Mouse (Mus musculus) lung, embryonic 14.5 days (tissue): Measurements from ENCODE around the gene March11. TPM values are rescaled to one million over a fixed set of nuclear protein-coding genes. Genes with fewer than 3 reads are reported as not detected.

Experiments used
- ATAC-seq: fragments of 200-750 bp; cut with Nextera tagmentation; 2 replicates; pipeline ENCODE4 v1.8.0; 2017; ENCODE audit warnings: mild to moderate bottlenecking, moderate TSS enrichment, moderate library complexity; ENCODE audit not compliant: insufficient read depth
- DNase-seq: peaks from one replicate; pipeline ENCODE4 v3.0.0-alpha.2; 2015
- H3K27ac ChIP-seq: fragments of 300-500 bp; sonication (generic); 2 replicates; pipeline ENCODE4 v1.5.1; 2014; ENCODE audit warnings: low read depth, mild to moderate bottlenecking, moderate library complexity
- H3K27me3 ChIP-seq: fragments of 300-500 bp; sonication (generic); 2 replicates; pipeline ENCODE4 v1.6.1; 2014; ENCODE audit warnings: low read length, control low read depth; ENCODE audit not compliant: insufficient read depth
- H3K36me3 ChIP-seq: fragments of 300-500 bp; sonication (generic); 2 replicates; pipeline ENCODE4 v1.6.1; 2014; ENCODE audit warnings: control low read depth; ENCODE audit not compliant: insufficient read depth
- H3K4me1 ChIP-seq: fragments of 300-500 bp; sonication (generic); 2 replicates; pipeline ENCODE4 v1.6.1; 2014; ENCODE audit warnings: antibody characterized with exemption, control low read depth; ENCODE audit not compliant: insufficient read depth
- H3K4me2 ChIP-seq: fragments of 300-500 bp; sonication (generic); 2 replicates; pipeline ENCODE4 v1.6.1; 2014; ENCODE audit warnings: mild to moderate bottlenecking
- H3K4me3 ChIP-seq: fragments of 300-500 bp; sonication (generic); 2 replicates; pipeline ENCODE4 v1.5.1; 2014; ENCODE audit warnings: low read depth, low read length
- H3K9ac ChIP-seq: fragments of 300-500 bp; sonication (generic); 2 replicates; pipeline ENCODE4 v1.6.1; 2014
- H3K9me3 ChIP-seq: fragments of 300-500 bp; sonication (generic); 2 replicates; pipeline ENCODE4 v1.6.1; 2016; ENCODE audit warnings: low read depth, low read length, control low read depth
- CTCF ChIP-seq: IDR thresholded peaks from 2 replicates; pipeline ENCODE4 v1.5.1; 2016; ENCODE audit warnings: antibody characterized with exemption, low read depth
- WGBS: fragments of 180-500 bp; shearing (Covaris S2); extraction: QIAGEN DNeasy Blood & Tissue Kit; methylation state at CpG from one replicate; pipeline ENCODE4 v1.1.7; 2014; 5-methylcytosine and 5-hydroxymethylcytosine counted together
- polyA plus RNA-seq: library from polyadenylated mRNA; unstranded; fragments of >200 nt; fragmentation: Nextera tagmentation; extraction: Ambion mirVana; gene quantifications from 2 replicates; pipeline ENCODE4 v1.2.1, GENCODE M21; 2014

March11 gene
- polyA plus RNA-seq, 1 experiment from 2014 or later, result 0.26 TPM

GRCm38 (mm10) chr15:26335791-26336190 lies 26.9 kb downstream of the March11 start:
- 83% methylated on average over 3 of the region's 3 CpGs for WGBS
- Histone ChIP-seq H3K9ac (no peak overlapping the region), H3K27me3 (no peaks in the 10 kb centered on the region), H3K9me3 (no peaks in the 10 kb centered on the region), H3K4me3 (no peak overlapping the region), H3K4me2 (no peak overlapping the region), H3K36me3 (no peaks in the 10 kb centered on the region), H3K4me1 (no peaks in the 10 kb centered on the region), H3K27ac (no peak overlapping the region)
- DNase-seq (no peak), ATAC-seq (no peak)
- no peak for TF ChIP-seq CTCF

- no peak for ATAC-seq
- Histone ChIP-seq H3K9me3 (no peaks in the 10 kb centered on the region), H3K9ac (no peak overlapping the region), H3K27me3 (no peaks in the 10 kb centered on the region), H3K27ac (no peak overlapping the region), H3K4me1 (no peaks in the 10 kb centered on the region), H3K36me3 (no peaks in the 10 kb centered on the region), H3K4me2 (no peak overlapping the region), H3K4me3 (no peak overlapping the region)
- DNase-seq, result no peak
- 73% methylated on average over 2 of the region's 2 CpGs for WGBS
- TF ChIP-seq CTCF, result no peak
Measured at GRCm38 (mm10) chr15:26337775-26338174, 28.9 kb downstream of the March11 start.

DNA sequence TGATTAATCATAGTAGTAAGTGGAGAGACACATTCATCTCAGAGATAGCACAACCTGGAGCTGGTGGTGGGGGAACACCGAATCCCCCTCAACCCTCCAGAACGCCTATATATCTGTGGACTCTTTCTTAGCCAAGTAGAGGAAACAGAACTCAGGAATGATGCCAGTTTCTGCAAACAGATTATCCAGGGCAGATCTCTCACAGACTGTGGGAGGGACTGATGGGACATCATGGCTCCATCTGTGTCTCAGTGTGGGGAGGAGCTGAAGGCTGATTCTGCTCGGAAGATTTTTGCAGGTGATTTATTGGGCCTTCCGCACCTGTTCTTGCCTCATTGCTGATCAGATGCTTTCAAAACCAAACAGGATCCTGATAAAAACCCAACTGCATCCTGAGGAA lies 29.5 kb downstream of the March11 start:
- no peak for TF ChIP-seq CTCF
- no peaks in the 10 kb centered on the region for H3K36me3 ChIP-seq
- no peak overlapping the region for H3K9ac ChIP-seq
- no peak overlapping the region for H3K27ac ChIP-seq
- no peaks in the 10 kb centered on the region for H3K27me3 ChIP-seq
- H3K4me2 ChIP-seq, result no peak overlapping the region
- DNase-seq (no peak), ATAC-seq (no peak)
- WGBS, result 73% methylated on average over 4 of the region's 4 CpGs
- H3K4me1 ChIP-seq, result no peaks in the 10 kb centered on the region
- H3K9me3 ChIP-seq, result no peaks in the 10 kb centered on the region
- no peak overlapping the region for H3K4me3 ChIP-seq

GRCm38 (mm10) chr15:26340490-26340889 lies 31.6 kb downstream of the March11 start:
- WGBS, result 69% methylated on average over 11 of the region's 11 CpGs
- Histone ChIP-seq H3K4me1 (no peaks in the 10 kb centered on the region), H3K27ac (no peak overlapping the region), H3K27me3 (no peaks in the 10 kb centered on the region), H3K4me2 (no peak overlapping the region), H3K36me3 (no peaks in the 10 kb centered on the region), H3K9me3 (no peaks in the 10 kb centered on the region), H3K9ac (no peak overlapping the region), H3K4me3 (no peak overlapping the region)
- TF ChIP-seq CTCF, result no peak
- ATAC-seq (no peak), DNase-seq (no peak)

DNA sequence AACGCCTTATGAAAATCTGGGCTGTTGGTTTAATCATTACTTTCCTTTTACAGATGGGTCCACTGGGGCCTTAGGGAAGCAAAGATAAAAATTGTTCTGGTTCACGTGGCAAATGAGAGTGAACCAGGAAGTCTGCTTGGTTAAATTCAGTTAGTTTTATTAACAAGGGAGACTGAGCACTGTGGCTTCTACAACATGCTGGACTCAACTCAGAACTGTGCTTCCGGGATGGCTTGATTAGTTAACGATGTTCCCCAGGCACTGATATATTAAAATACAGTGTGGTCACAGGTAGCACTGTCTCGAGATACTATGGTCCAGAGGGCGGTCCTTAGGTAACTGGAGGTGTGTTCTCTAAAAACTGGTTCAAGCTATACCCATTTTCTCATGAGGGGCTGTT lies 32.1 kb downstream of the March11 start:
- no peaks in the 10 kb centered on the region for H3K4me1 ChIP-seq
- no peaks in the 10 kb centered on the region for H3K9me3 ChIP-seq
- no peak overlapping the region for H3K27ac ChIP-seq
- WGBS, result 77% methylated on average over 6 of the region's 6 CpGs
- DNase-seq (no peak), ATAC-seq (no peak)
- TF ChIP-seq CTCF, result no peak
- H3K4me2 ChIP-seq, result no peak overlapping the region
- H3K27me3 ChIP-seq, result no peaks in the 10 kb centered on the region
- no peaks in the 10 kb centered on the region for H3K36me3 ChIP-seq
- H3K9ac ChIP-seq, result no peak overlapping the region
- H3K4me3 ChIP-seq, result no peak overlapping the region

DNA sequence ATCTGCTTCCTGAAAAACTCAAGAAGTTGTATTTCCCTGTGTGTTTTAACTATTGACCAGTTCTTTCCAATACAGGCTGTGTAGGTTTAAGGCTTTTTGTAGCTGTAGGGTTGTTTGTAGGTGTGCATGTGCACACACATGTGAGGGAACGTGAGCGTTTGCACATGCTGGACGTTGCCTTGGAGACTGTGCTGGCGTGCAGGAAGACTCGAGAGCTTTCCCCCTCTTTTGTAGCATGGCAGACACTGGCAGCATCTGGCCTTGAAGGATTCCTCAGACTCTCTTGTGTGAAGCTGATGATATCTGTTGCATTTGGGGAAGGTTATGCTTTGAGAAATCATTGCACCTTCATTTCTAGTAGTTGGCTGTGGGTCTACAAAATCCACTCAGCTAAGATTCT lies 35.5 kb downstream of the March11 start:
- Histone ChIP-seq H3K4me2 (no peak overlapping the region), H3K9ac (no peak overlapping the region), H3K36me3 (no peaks in the 10 kb centered on the region), H3K27me3 (no peaks in the 10 kb centered on the region), H3K4me1 (no peaks in the 10 kb centered on the region), H3K9me3 (no peaks in the 10 kb centered on the region), H3K27ac (no peak overlapping the region), H3K4me3 (no peak overlapping the region)
- DNase-seq (no peak), ATAC-seq (no peak)
- TF ChIP-seq CTCF, result no peak
- WGBS, result 83% methylated on average over 5 of the region's 5 CpGs

GRCm38 (mm10) chr15:26353656-26354055 lies 44.8 kb downstream of the March11 start:
- H3K4me3 ChIP-seq, result no peak overlapping the region
- H3K9me3 ChIP-seq, result no peaks in the 10 kb centered on the region
- no peaks in the 10 kb centered on the region for H3K36me3 ChIP-seq
- DNase-seq (no peak), ATAC-seq (no peak)
- no peak overlapping the region for H3K4me2 ChIP-seq
- TF ChIP-seq CTCF, result no peak
- H3K27me3 ChIP-seq, result no peaks in the 10 kb centered on the region
- no peak overlapping the region for H3K27ac ChIP-seq
- no peaks in the 10 kb centered on the region for H3K4me1 ChIP-seq
- H3K9ac ChIP-seq, result no peak overlapping the region

DNA sequence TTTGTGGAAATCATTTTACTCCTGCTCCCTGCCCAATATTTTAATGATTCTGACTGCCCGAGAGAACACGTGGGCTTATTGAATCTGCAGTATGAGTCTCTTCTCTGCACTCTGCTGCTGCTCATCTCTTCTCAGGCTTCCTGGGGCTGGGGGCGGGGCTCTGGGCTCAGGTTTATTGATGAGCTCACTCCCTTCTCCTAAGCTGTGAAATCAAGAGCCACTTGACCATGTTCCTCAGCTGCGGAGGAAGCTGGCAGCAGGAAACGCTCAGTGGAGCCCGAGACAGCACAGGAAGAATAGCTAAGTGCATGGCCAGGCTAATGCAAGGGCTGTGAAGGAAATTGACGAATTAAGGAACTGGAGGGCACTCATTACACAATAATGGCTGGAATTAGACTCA lies 56.5 kb downstream of the March11 start:
- no peaks in the 10 kb centered on the region for H3K27me3 ChIP-seq
- no peak overlapping the region for H3K4me3 ChIP-seq
- no peak overlapping the region for H3K9ac ChIP-seq
- H3K27ac ChIP-seq, result no peak overlapping the region
- H3K9me3 ChIP-seq, result no peaks in the 10 kb centered on the region
- WGBS, result 14% methylated on average over 7 of the region's 7 CpGs
- H3K4me2 ChIP-seq, result 0 out of 2 replicates have a peak overlapping the region, but pooled peaks have one; percentile 23
- H3K36me3 ChIP-seq, result no peaks in the 10 kb centered on the region
- 0 out of 2 replicates have a peak, but pooled peaks cover 3% of the 10 kb centered on the region for H3K4me1 ChIP-seq
- no peak for TF ChIP-seq CTCF
- DNase-seq (peak; percentile 47), ATAC-seq (peak; percentile 63; the same call in 1 of the 2 replicates)
